Mouse (Mus musculus): ENCODE measurements around the gene Cks1b. TPM values are rescaled to one million over a fixed set of nuclear protein-coding genes. Genes with fewer than 3 reads are reported as not detected.

Cks1b gene
- total RNA-seq, 4 experiments from 2014 or later, result 1.6 to 4.7 (median 2.5) TPM

- no peak for DNase-seq (ENCODE audit: low spot score in 2 of 2)
These were observed 21.6 kb downstream of the Cks1b start for GRCm38 (mm10) chr3:89396654-89397005.

GRCm38 (mm10) chr3:89395806-89396653, 22.2 kb downstream of the Cks1b start:
- no peak for DNase-seq (ENCODE audit: low spot score in 2 of 2)

GRCm38 (mm10) chr3:89395419-89395805, 22.8 kb downstream of the Cks1b start:
- no peak for DNase-seq (ENCODE audit: low spot score in 2 of 2)

- DNase-seq (ENCODE audit: low spot score in 2 of 2), result no peak
These were observed 23.3 kb downstream of the Cks1b start for GRCm38 (mm10) chr3:89394894-89395256.

GRCm38 (mm10) chr3:89394006-89394893, 23.9 kb downstream of the Cks1b start, which contains the start of gene Zbtb7b:
Gene Zbtb7b (minus strand): TSS chr3:89394776.
- peak in 1 of 2 experiments; percentile 68 for DNase-seq (ENCODE audit: low spot score in 2 of 2)

GRCm38 (mm10) chr3:89393605-89394004, 24.6 kb downstream of the Cks1b start:
- DNase-seq (ENCODE audit: low spot score in 2 of 2), result peak; percentile 93 to 97

GRCm38 (mm10) chr3:89392871-89393311, 25.3 kb downstream of the Cks1b start:
- DNase-seq (ENCODE audit: low spot score in 2 of 2), result peak in 1 of 2 experiments; percentile 14

GRCm38 (mm10) chr3:89391663-89392511, 26.3 kb downstream of the Cks1b start:
- DNase-seq (ENCODE audit: low spot score in 2 of 2), result peak in 1 of 2 experiments; percentile 9

- no peak for DNase-seq (ENCODE audit: low spot score in 2 of 2)
These were observed 27.2 kb downstream of the Cks1b start for GRCm38 (mm10) chr3:89390699-89391662.

- DNase-seq (ENCODE audit: low spot score in 2 of 2), result no peak
These were observed 28.1 kb downstream of the Cks1b start for GRCm38 (mm10) chr3:89390111-89390515.

- DNase-seq (ENCODE audit: low spot score in 2 of 2), result no peak
These were observed 29.1 kb downstream of the Cks1b start for GRCm38 (mm10) chr3:89388901-89389740.

GRCm38 (mm10) chr3:89388134-89388881, 29.9 kb downstream of the Cks1b start:
- DNase-seq (ENCODE audit: low spot score in 2 of 2), result peak; percentile 52 to 63

GRCm38 (mm10) chr3:89387632-89388031, 30.6 kb downstream of the Cks1b start:
- DNase-seq (ENCODE audit: low spot score in 2 of 2), result no peak

- DNase-seq (ENCODE audit: low spot score in 2 of 2), result no peak
These were observed 31.5 kb downstream of the Cks1b start for GRCm38 (mm10) chr3:89386438-89387420.

- DNase-seq (ENCODE audit: low spot score in 2 of 2), result no peak
These were observed 32.7 kb downstream of the Cks1b start for GRCm38 (mm10) chr3:89385451-89385850.

- no peak for DNase-seq (ENCODE audit: low spot score in 2 of 2)
These were observed 33.7 kb downstream of the Cks1b start for GRCm38 (mm10) chr3:89384331-89385076.

All from layer of hippocampus, adult 8-10 months (tissue).